Mouse (Mus musculus) liver (tissue): ENCODE results near the gene Cep164.

Source experiments
- DNase-seq: peaks from one replicate; pipeline ENCODE4 v3.0.0-alpha.2; 2020; ENCODE audit warnings: mixed read lengths

The Cep164 gene

GRCm38 (mm10) chr9:45783249-45784069 lies 45.0 kb downstream of the Cep164 start:
- no peak for DNase-seq

GRCm38 (mm10) chr9:45779201-45779600 lies 49.3 kb downstream of the Cep164 start:
- DNase-seq, result no peak

- peak; percentile 23 for DNase-seq
Observed at GRCm38 (mm10) chr9:45776176-45776575, 52.3 kb downstream of the Cep164 start.

GRCm38 (mm10) chr9:45774088-45774487 lies 54.4 kb downstream of the Cep164 start:
- no peak for DNase-seq

GRCm38 (mm10) chr9:45769596-45769995 lies 58.9 kb downstream of the Cep164 start:
- DNase-seq, result no peak

- DNase-seq, result no peak
Observed at GRCm38 (mm10) chr9:45768421-45768820, 60.1 kb downstream of the Cep164 start.

- DNase-seq, result no peak
Observed at GRCm38 (mm10) chr9:45767155-45767554, 61.3 kb downstream of the Cep164 start.

- no peak for DNase-seq
Observed at GRCm38 (mm10) chr9:45766195-45766594, 62.3 kb downstream of the Cep164 start.

- peak; percentile 63 for DNase-seq
Observed at GRCm38 (mm10) chr9:45754452-45755091, 73.9 kb downstream of the Cep164 start.

GRCm38 (mm10) chr9:45749917-45750316 lies 78.6 kb downstream of the Cep164 start:
- no peak for DNase-seq

GRCm38 (mm10) chr9:45745451-45745850 lies 83.0 kb downstream of the Cep164 start:
- DNase-seq, result no peak

- no peak for DNase-seq
Observed at GRCm38 (mm10) chr9:45740584-45740980, 87.9 kb downstream of the Cep164 start.

- no peak for DNase-seq
Observed at GRCm38 (mm10) chr9:45739702-45740583, 88.5 kb downstream of the Cep164 start.

GRCm38 (mm10) chr9:45739001-45739701 lies 89.3 kb downstream of the Cep164 start:
- no peak for DNase-seq

GRCm38 (mm10) chr9:45733246-45733645 lies 95.2 kb downstream of the Cep164 start:
- DNase-seq, result no peak

- DNase-seq, result no peak
Observed at GRCm38 (mm10) chr9:45731851-45732250, 96.6 kb downstream of the Cep164 start.

- no peak for DNase-seq
Observed at GRCm38 (mm10) chr9:45719997-45720396, 108.5 kb downstream of the Cep164 start.
